Mouse (Mus musculus) stomach, embryonic 16.5 days (tissue): ENCODE data around the gene Gpc6. TPM values are rescaled to one million over a fixed set of nuclear protein-coding genes. Genes with fewer than 3 reads are reported as not detected.

Experiments used
- ATAC-seq: fragments of 200-750 bp; cut with Nextera tagmentation; 2 replicates; pipeline ENCODE4 v1.8.0; 2017; ENCODE audit warnings: moderate number of reproducible peaks, moderate TSS enrichment; ENCODE audit not compliant: insufficient read depth, low FRiP score
- H3K27ac ChIP-seq: fragments of 300-500 bp; sonication (generic); 2 replicates; pipeline ENCODE4 v1.5.1; 2014; ENCODE audit warnings: low read length
- H3K27me3 ChIP-seq: fragments of 300-500 bp; sonication (generic); 2 replicates; pipeline ENCODE4 v1.6.1; 2014; ENCODE audit warnings: low read length, control low read depth, mixed read lengths; ENCODE audit not compliant: control insufficient read depth, insufficient read depth
- H3K36me3 ChIP-seq: fragments of 300-500 bp; sonication (generic); 2 replicates; pipeline ENCODE4 v1.6.1; 2014; ENCODE audit warnings: low read length; ENCODE audit not compliant: control insufficient read depth, insufficient read depth
- H3K4me1 ChIP-seq: fragments of 300-500 bp; sonication (generic); 2 replicates; pipeline ENCODE4 v1.6.1; 2014; ENCODE audit warnings: low read length, control low read depth, mixed read lengths; ENCODE audit not compliant: control insufficient read depth, insufficient read depth
- H3K4me2 ChIP-seq: fragments of 300-500 bp; sonication (generic); 2 replicates; pipeline ENCODE4 v1.6.1; 2014; ENCODE audit warnings: low read depth, low read length, mixed read lengths
- H3K4me3 ChIP-seq: fragments of 300-500 bp; sonication (generic); replicated peaks from 2 replicates; pipeline ENCODE4 v1.5.1; 2014; ENCODE audit warnings: mild to moderate bottlenecking, low read length
- H3K9ac ChIP-seq: fragments of 300-500 bp; sonication (generic); 2 replicates; pipeline ENCODE4 v1.6.1; 2014; ENCODE audit warnings: low read length
- H3K9me3 ChIP-seq: fragments of 300-500 bp; sonication (generic); replicated peaks from 2 replicates; pipeline ENCODE4 v1.6.1; 2016; ENCODE audit warnings: low read length, control low read depth; ENCODE audit not compliant: control insufficient read depth
- WGBS: fragments of 180-500 bp; shearing (Covaris S2); extraction: QIAGEN DNeasy Blood & Tissue Kit; methylation state at CpG from one replicate; pipeline ENCODE4 v1.1.7; 2014; 5-methylcytosine and 5-hydroxymethylcytosine counted together
- polyA plus RNA-seq: library from polyadenylated mRNA; unstranded; fragments of >200 nt; fragmentation: Nextera tagmentation; extraction: Ambion mirVana; gene quantifications from 2 replicates; pipeline ENCODE4 v1.2.1, GENCODE M21; 2015

Gpc6 gene
- polyA plus RNA-seq, 1 experiment from 2014 or later = 46.7 TPM

DNA sequence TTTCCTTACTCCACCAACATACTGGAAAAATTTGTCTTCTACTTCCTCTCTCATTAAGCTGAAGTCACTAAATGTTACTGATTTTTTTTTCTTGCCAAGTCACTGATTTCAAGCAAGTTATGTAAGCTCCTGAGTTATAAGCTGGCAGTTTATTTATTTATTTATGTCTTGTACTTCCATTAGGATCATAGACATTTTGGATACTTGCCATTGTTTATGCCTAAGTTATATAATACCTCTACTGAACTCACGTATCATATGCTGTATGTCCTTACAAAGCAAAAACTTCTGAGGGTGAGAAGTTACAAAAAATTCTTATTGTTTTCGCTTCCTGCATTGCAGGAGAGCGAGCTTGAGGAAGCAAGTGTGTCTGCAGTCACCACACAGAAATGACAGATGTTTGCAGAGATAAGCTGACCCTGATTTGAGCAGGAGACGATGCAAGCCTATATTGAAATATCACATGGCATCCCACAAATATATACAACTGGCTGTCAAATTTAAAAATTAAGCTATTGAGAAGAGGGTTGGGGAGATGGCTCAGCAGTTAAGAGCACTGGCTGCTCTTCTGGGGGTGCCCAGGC is 1020.9 kb downstream of the Gpc6 start:
- Histone ChIP-seq H3K27ac (no peak overlapping the region), H3K9me3 (no peaks in the 10 kb centered on the region), H3K36me3 (no peaks in the 10 kb centered on the region), H3K27me3 (no peaks in the 10 kb centered on the region), H3K4me2 (no peak overlapping the region), H3K4me1 (no peaks in the 10 kb centered on the region), H3K4me3 (no peak overlapping the region), H3K9ac (no peak overlapping the region)
- 74% methylated on average over 4 of the region's 4 CpGs for WGBS
- no peak for ATAC-seq

DNA sequence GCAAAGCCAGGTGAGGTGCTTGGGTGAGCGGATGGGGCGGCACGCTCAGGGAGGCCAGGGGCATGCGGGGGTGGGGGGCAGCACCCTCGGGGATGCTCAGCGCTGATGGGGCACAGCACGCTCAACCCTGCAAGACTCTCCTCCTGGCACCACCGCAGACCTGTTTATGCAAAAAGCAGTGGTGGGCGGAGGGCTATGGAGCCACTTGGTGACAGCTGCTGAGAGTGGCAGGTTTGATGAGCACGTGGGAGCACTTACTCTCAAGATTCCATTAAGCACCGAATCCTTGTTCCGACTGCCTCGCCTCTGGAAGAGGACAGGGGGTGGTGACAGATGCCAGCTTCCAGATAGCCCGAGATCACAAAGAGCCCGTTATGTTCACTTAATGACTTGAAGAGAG is 1026.2 kb downstream of the Gpc6 start:
- Histone ChIP-seq H3K27ac (no peak overlapping the region), H3K9me3 (no peaks in the 10 kb centered on the region), H3K4me3 (no peak overlapping the region), H3K4me1 (no peaks in the 10 kb centered on the region), H3K27me3 (no peaks in the 10 kb centered on the region), H3K9ac (no peak overlapping the region), H3K4me2 (no peak overlapping the region), H3K36me3 (no peaks in the 10 kb centered on the region)
- WGBS = 58% methylated on average over 15 of the region's 15 CpGs
- ATAC-seq = no peak

DNA sequence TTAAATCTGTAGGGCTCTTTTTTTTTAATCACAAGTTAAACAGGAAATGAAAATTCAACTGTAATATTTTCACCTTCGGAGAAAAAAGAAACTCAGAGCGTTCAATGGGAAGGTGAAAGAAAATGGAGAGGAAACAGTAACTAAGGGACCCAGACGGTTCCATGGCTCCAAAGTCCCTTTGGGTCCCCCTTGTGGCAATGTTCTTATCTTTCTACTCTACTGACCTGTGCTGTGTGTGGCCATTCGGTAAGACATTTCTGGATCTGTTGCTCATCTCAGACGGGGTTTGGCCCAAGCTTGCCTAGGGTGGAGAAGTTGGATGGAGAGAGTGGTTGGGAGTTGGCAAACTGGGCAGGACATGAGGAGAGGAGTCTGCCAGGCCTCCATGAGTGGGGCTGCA is 1026.6 kb downstream of the Gpc6 start:
- WGBS = 48% methylated on average over 5 of the region's 5 CpGs
- no peak for ATAC-seq
- H3K4me3 ChIP-seq = no peak overlapping the region
- H3K9ac ChIP-seq = no peak overlapping the region
- H3K9me3 ChIP-seq = no peaks in the 10 kb centered on the region
- H3K36me3 ChIP-seq = no peaks in the 10 kb centered on the region
- no peaks in the 10 kb centered on the region for H3K4me1 ChIP-seq
- no peaks in the 10 kb centered on the region for H3K27me3 ChIP-seq
- H3K27ac ChIP-seq = no peak overlapping the region
- no peak overlapping the region for H3K4me2 ChIP-seq

DNA sequence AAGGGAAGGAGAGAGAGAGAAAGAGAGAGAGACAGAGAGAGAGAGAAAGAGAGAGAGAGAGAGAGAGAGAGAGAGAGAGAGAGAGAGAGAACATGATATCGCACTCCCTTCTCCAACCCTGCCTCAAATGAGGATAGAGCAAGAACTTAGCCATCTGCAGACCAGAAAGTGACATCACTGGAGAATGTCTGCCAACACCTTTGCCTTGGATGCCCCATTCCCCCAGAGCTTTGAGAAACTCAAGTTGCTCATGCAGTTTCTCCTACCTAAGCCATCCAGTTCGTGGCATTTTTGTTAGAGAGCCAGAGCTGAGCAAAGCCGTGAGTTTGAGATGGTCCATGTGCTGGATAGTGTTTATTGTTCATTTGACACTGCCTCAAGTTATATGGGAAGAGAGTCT is 1030.9 kb downstream of the Gpc6 start:
- H3K4me1 ChIP-seq = no peaks in the 10 kb centered on the region
- H3K4me3 ChIP-seq = no peak overlapping the region
- no peak overlapping the region for H3K27ac ChIP-seq
- 72% methylated on average over 3 of the region's 3 CpGs for WGBS
- no peak overlapping the region for H3K4me2 ChIP-seq
- no peaks in the 10 kb centered on the region for H3K36me3 ChIP-seq
- H3K9ac ChIP-seq = no peak overlapping the region
- H3K9me3 ChIP-seq = no peaks in the 10 kb centered on the region
- no peak for ATAC-seq
- no peaks in the 10 kb centered on the region for H3K27me3 ChIP-seq

DNA sequence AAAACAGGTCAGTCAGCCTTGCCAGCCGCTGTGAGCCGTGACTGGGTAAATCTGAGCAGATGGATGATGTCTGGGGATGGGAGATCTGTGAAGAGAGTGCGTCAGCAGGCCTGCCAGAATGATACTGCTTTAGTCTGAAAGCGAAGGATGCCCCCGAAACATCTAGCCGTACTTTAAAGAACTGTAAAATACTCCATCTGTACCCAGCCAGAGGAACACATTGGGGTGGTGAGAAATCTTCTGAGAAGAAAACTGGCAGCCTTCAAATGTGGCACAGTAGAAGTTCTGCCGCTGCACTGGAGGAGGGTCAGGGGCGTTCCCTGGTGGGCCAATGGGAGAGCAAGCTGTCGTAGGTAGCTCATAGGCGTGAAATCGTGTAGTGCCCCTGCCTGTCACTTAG is 1033.3 kb downstream of the Gpc6 start:
- H3K36me3 ChIP-seq = no peaks in the 10 kb centered on the region
- H3K9ac ChIP-seq = no peak overlapping the region
- 91% methylated on average over 11 of the region's 11 CpGs for WGBS
- H3K4me3 ChIP-seq = no peak overlapping the region
- H3K9me3 ChIP-seq = no peaks in the 10 kb centered on the region
- ATAC-seq = no peak
- no peak overlapping the region for H3K4me2 ChIP-seq
- no peak overlapping the region for H3K27ac ChIP-seq
- peaks cover 6% of the 10 kb centered on the region; the same call in 1 of the 2 replicates for H3K4me1 ChIP-seq
- no peaks in the 10 kb centered on the region for H3K27me3 ChIP-seq

DNA sequence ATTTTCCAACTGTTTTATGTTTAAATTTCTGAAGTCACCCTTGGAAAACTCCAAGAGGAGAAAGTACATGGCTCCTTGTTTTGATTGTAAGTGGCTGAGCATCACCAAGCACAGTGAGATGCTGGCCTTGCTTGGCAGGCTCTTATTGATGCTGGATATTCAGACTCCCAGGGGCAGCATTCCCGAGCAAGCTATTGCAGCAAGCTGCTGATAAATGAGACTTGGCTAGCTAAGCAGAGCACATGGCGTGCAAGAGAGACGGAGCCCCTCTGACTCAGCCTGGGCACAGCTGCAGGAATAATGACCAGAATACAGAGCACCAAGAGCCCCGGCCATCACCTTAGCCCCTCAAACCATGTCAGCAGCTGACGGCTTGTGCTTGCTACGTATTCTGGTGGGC is 1036.2 kb downstream of the Gpc6 start:
- Histone ChIP-seq H3K4me2 (no peak overlapping the region), H3K4me1 (peaks cover 6% of the 10 kb centered on the region; the same call in 1 of the 2 replicates), H3K9me3 (no peaks in the 10 kb centered on the region), H3K36me3 (no peaks in the 10 kb centered on the region), H3K27ac (no peak overlapping the region), H3K9ac (no peak overlapping the region), H3K4me3 (no peak overlapping the region), H3K27me3 (no peaks in the 10 kb centered on the region)
- no peak; the same call in 1 of the 2 replicates for ATAC-seq
- 42% methylated on average over 6 of the region's 6 CpGs for WGBS

DNA sequence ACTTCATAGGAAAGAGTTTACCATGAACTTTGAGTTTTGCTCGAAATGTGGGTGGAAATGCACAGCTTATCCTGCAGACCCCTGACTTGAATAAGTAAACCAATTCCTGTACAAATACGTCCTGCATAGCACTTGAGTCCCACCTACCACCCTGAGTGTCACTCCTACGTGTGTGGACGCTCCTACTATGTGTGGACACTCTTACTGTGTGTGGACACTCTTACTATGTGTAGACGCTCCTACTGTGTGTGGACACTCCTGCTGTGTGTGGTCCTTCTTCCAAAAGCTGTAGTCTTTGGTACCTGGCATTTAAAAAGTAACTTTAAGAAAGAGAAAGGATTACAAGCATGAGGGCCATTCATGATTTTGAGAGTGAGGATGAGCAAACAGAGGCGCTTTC is 1036.7 kb downstream of the Gpc6 start:
- H3K27ac ChIP-seq = no peak overlapping the region
- ATAC-seq = no peak
- peaks cover 6% of the 10 kb centered on the region; the same call in 1 of the 2 replicates for H3K4me1 ChIP-seq
- no peaks in the 10 kb centered on the region for H3K36me3 ChIP-seq
- H3K9ac ChIP-seq = no peak overlapping the region
- WGBS = 81% methylated on average over 6 of the region's 6 CpGs
- no peak overlapping the region for H3K4me2 ChIP-seq
- H3K9me3 ChIP-seq = no peaks in the 10 kb centered on the region
- no peak overlapping the region for H3K4me3 ChIP-seq
- no peaks in the 10 kb centered on the region for H3K27me3 ChIP-seq

DNA sequence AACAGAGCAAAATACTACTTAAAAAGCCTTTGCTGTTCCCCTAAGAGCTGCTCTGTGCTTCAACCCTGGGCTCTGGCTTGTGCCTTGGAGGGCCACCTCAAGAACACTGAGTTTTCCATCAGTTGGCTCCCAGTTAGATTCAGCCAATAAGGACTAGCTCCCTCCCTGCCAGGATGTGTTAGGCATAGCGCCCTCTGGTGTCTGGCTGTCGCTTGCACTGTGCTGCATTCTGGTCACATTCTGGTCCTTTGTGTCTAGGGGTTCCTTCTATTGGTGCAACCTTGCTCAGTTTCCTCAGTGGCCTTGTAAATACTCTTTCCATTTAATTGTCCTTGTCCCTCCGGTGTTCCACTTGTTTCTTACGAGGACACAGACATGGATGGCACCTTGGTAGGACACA is 1037.3 kb downstream of the Gpc6 start:
- ATAC-seq = no peak

DNA sequence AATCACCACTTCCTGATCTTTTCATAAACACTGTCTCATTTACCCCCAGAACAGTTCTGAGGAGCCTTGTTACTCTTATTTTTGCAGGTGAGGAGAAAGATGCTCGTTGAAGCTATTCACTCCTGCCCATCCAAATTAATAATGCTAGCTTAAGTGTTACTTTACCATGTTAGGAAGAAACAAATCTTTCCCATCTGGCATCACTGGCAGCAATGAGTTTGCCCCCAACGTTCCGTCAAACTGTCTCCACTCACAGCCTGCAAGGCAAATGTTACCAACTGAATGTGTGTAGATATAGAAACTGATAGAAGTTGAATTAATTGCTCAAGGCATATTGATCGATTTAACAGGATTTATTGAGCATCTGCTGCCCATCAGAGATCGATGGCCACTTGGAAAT is 1047.5 kb downstream of the Gpc6 start:
- no peak overlapping the region for H3K9ac ChIP-seq
- WGBS = 90% methylated on average over 5 of the region's 5 CpGs
- no peak overlapping the region for H3K4me3 ChIP-seq
- H3K4me1 ChIP-seq = no peaks in the 10 kb centered on the region
- no peaks in the 10 kb centered on the region for H3K36me3 ChIP-seq
- H3K4me2 ChIP-seq = no peak overlapping the region
- ATAC-seq = no peak
- H3K9me3 ChIP-seq = no peaks in the 10 kb centered on the region
- no peak overlapping the region for H3K27ac ChIP-seq
- H3K27me3 ChIP-seq = no peaks in the 10 kb centered on the region

More for the DNA sequence above, 1037.3 kb downstream of the Gpc6 start:
- Histone ChIP-seq H3K36me3 (no peaks in the 10 kb centered on the region), H3K9me3 (no peaks in the 10 kb centered on the region), H3K4me1 (peaks cover 6% of the 10 kb centered on the region; the same call in 1 of the 2 replicates), H3K4me2 (no peak overlapping the region), H3K4me3 (no peak overlapping the region), H3K9ac (no peak overlapping the region), H3K27me3 (no peaks in the 10 kb centered on the region), H3K27ac (no peak overlapping the region)
- WGBS = 64% methylated on average over 4 of the region's 4 CpGs
